Mouse (Mus musculus): ENCODE data around the gene Prickle1. TPM values are rescaled to one million over a fixed set of nuclear protein-coding genes. Genes with fewer than 3 reads are reported as not detected.

Prickle1 gene
- polyA plus RNA-seq, 1 experiment = 16.1 TPM

DNA sequence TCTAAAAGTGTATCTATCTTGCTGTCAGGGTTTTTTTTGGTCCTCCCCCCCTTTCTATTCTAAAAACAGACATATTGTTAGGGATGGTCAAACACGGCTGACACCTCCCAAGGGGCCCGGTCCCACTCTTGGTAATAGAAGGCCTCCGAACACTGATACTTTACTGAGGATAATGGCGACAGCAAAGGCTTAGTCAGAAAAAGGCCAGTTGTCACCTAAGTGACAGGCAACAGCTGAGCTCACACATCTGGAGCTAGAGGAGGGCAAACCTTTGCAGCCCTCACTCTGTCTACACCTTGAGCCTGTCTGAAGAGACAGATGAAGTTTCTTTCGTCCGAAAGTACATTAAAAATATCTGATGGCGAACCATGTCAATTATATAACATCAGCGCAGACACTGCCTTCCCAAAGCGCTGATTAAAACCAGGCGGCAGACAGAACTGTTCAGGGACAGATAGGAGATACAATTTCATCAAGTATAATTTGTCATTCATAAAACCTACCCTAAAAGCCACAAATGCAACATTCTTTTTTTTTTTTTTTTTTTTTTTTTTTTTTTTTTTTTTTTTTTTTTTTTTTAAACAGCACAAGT, 1.3 kb downstream of the Prickle1 start:
- no peak for DNase-seq

GRCm38 (mm10) chr15:93592596-93592995, 3.1 kb downstream of the Prickle1 start:
- H3K27ac ChIP-seq (ENCODE audit: insufficient read depth, low read length) = no peak overlapping the region
- TF ChIP-seq POLR2A (IDR thresholded peaks at IDR 0.05; ENCODE audit: borderline replicate concordance, insufficient read depth, low read length) (no peak), CTCF (IDR thresholded peaks at IDR 0.05; ENCODE audit: borderline replicate concordance, insufficient read depth, low read depth, low read length) (no peak)
- no peak for DNase-seq
- H3K4me1 ChIP-seq (ENCODE audit: control insufficient read depth, insufficient read depth, low read length) = peaks cover 6% of the 10 kb centered on the region
- H3K4me3 ChIP-seq (replicated peaks; ENCODE audit: insufficient read depth, low read depth, low read length) = no peak overlapping the region
- no peaks in the 10 kb centered on the region for H3K27me3 ChIP-seq (ENCODE audit: control insufficient read depth, insufficient read depth, low read length)
- WGBS = 93% methylated on average over 3 of the region's 3 CpGs

More for the DNA sequence above, 1.3 kb downstream of the Prickle1 start:
- TF ChIP-seq CTCF (IDR thresholded peaks at IDR 0.05; ENCODE audit: borderline replicate concordance, insufficient read depth, low read depth, low read length) (no peak), POLR2A (IDR thresholded peaks at IDR 0.05; ENCODE audit: borderline replicate concordance, insufficient read depth, low read length) (no peak)
- Histone ChIP-seq H3K27me3 (ENCODE audit: control insufficient read depth, insufficient read depth, low read length) (no peaks in the 10 kb centered on the region), H3K4me1 (ENCODE audit: control insufficient read depth, insufficient read depth, low read length) (peaks cover 6% of the 10 kb centered on the region), H3K4me3 (replicated peaks; ENCODE audit: insufficient read depth, low read depth, low read length) (peak overlapping the region; percentile 56), H3K27ac (ENCODE audit: insufficient read depth, low read length) (no peak overlapping the region)
- 59% methylated on average over 10 of the region's 10 CpGs for WGBS

DNA sequence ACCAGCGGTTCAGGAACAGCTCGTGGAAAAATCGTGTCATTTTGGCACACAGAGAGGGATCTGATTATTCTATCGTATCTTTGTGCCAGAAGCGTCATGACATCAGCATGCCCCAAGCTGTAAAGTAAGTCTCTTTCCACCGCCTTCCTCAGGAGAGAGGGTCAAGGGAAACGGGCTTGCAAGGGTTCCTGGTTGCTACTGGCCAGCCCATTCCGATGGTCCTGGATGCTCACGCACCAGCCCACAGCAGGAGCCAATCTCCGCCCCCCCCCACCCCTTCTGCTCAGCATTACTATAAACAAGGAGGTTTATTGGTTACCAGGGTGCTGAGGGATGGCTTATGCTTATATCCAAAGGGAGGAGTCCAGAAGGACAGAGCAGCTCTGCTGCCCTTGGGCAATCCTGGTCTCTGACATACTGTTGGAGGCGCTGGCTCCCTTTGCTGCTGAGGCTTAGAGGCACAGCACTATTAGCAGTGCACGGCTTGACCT, 3.8 kb downstream of the Prickle1 start:
- TF ChIP-seq CTCF (IDR thresholded peaks at IDR 0.05; ENCODE audit: borderline replicate concordance, insufficient read depth, low read depth, low read length) (0 out of 2 replicates have a peak, but pooled peaks have one; percentile 4), POLR2A (IDR thresholded peaks at IDR 0.05; ENCODE audit: borderline replicate concordance, insufficient read depth, low read length) (no peak)
- peak overlapping the region; percentile 16 for H3K4me3 ChIP-seq (replicated peaks; ENCODE audit: insufficient read depth, low read depth, low read length)
- H3K27me3 ChIP-seq (ENCODE audit: control insufficient read depth, insufficient read depth, low read length) = no peaks in the 10 kb centered on the region
- H3K27ac ChIP-seq (ENCODE audit: insufficient read depth, low read length) = no peak overlapping the region
- DNase-seq = peak in 1 of 2 experiments; percentile 37
- peaks cover 6% of the 10 kb centered on the region for H3K4me1 ChIP-seq (ENCODE audit: control insufficient read depth, insufficient read depth, low read length)
- WGBS = 10% methylated on average over 12 of the region's 12 CpGs

DNA sequence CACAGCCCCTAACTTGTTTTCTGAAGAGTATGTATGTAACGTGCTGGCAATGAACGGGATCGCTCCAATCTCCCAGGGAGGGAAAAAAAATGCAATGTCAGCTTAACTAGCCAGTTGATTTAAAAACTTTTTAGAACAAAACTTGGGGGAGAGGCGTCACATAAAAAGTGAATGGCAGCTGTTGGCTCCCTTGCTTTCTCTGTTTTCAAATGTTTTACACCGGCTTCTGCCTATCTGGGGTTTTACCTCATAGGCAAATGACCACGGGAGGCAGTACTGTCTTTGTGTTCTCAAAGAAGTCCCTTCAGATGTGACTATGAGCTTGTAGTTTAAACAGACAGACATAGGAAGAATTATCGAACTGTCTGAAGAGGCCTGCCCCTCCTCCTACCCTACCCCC, 4.3 kb downstream of the Prickle1 start:
- WGBS = 49% methylated on average over 7 of the region's 7 CpGs
- Histone ChIP-seq H3K4me3 (replicated peaks; ENCODE audit: insufficient read depth, low read depth, low read length) (no peak overlapping the region), H3K4me1 (ENCODE audit: control insufficient read depth, insufficient read depth, low read length) (peaks cover 6% of the 10 kb centered on the region), H3K27me3 (ENCODE audit: control insufficient read depth, insufficient read depth, low read length) (no peaks in the 10 kb centered on the region), H3K27ac (ENCODE audit: insufficient read depth, low read length) (no peak overlapping the region)
- no peak for TF ChIP-seq CTCF (IDR thresholded peaks at IDR 0.05; ENCODE audit: borderline replicate concordance, insufficient read depth, low read depth, low read length)
- no peak for TF ChIP-seq POLR2A (IDR thresholded peaks at IDR 0.05; ENCODE audit: borderline replicate concordance, insufficient read depth, low read length)
- no peak for DNase-seq

DNA sequence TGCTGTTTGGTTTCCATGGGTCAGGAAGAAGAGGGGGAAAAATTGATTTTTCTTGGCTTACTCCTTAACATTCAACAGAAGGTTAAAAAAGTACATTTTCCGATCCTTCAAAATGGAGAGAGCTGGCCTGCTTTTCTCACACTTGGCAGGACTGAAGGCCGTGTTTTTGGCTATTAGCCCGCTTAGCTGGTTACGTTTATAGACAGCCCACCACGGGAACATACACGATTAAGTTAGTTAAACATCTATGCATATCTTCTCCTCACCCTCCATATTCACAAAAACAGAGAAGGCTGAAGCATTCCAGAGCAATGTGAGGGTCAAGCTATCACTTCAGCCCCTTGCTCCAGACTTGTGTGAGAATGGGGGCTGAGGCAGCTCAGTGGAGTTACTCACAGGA, 7.3 kb downstream of the Prickle1 start:
- H3K27ac ChIP-seq (ENCODE audit: insufficient read depth, low read length) = no peak overlapping the region
- peaks cover 6% of the 10 kb centered on the region for H3K4me1 ChIP-seq (ENCODE audit: control insufficient read depth, insufficient read depth, low read length)
- no peak for DNase-seq
- 40% methylated on average over 6 of the region's 6 CpGs for WGBS
- no peaks in the 10 kb centered on the region for H3K27me3 ChIP-seq (ENCODE audit: control insufficient read depth, insufficient read depth, low read length)
- no peak for TF ChIP-seq CTCF (IDR thresholded peaks at IDR 0.05; ENCODE audit: borderline replicate concordance, insufficient read depth, low read depth, low read length)
- no peak for TF ChIP-seq POLR2A (IDR thresholded peaks at IDR 0.05; ENCODE audit: borderline replicate concordance, insufficient read depth, low read length)
- no peak overlapping the region for H3K4me3 ChIP-seq (replicated peaks; ENCODE audit: insufficient read depth, low read depth, low read length)

GRCm38 (mm10) chr15:93587660-93588059, 8.0 kb downstream of the Prickle1 start:
- WGBS = 87% methylated on average over 8 of the region's 8 CpGs
- Histone ChIP-seq H3K4me3 (replicated peaks; ENCODE audit: insufficient read depth, low read depth, low read length) (no peak overlapping the region), H3K4me1 (ENCODE audit: control insufficient read depth, insufficient read depth, low read length) (peaks cover 6% of the 10 kb centered on the region), H3K27ac (ENCODE audit: insufficient read depth, low read length) (no peak overlapping the region), H3K27me3 (ENCODE audit: control insufficient read depth, insufficient read depth, low read length) (no peaks in the 10 kb centered on the region; the same call in 1 of the 2 replicates)
- DNase-seq = no peak
- TF ChIP-seq POLR2A (IDR thresholded peaks at IDR 0.05; ENCODE audit: borderline replicate concordance, insufficient read depth, low read length) (no peak), CTCF (IDR thresholded peaks at IDR 0.05; ENCODE audit: borderline replicate concordance, insufficient read depth, low read depth, low read length) (no peak)

DNA sequence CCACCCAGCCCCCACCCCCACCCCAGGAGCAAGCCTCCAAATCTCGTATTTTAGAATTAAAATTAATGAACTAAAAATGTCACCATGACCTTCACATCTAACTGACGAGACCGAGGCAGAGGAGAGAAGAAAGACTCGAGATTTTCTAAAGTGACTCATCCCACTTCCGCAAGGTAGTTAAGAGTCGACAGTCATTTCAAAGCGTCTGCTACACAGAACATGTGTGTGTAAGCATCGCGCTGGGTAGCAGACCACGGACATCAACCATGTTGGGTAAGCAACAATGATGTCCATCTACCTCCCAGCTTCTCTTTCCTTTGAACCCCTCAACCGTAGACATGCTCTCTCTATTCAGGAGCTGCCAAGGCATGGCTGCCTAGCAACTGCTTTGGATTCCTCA, 12.6 kb downstream of the Prickle1 start:
- 68% methylated on average over 11 of the region's 11 CpGs for WGBS
- TF ChIP-seq POLR2A (IDR thresholded peaks at IDR 0.05; ENCODE audit: borderline replicate concordance, insufficient read depth, low read length) (no peak), CTCF (IDR thresholded peaks at IDR 0.05; ENCODE audit: borderline replicate concordance, insufficient read depth, low read depth, low read length) (no peak)
- H3K4me3 ChIP-seq (replicated peaks; ENCODE audit: insufficient read depth, low read depth, low read length) = no peak overlapping the region
- DNase-seq = no peak
- H3K27ac ChIP-seq (ENCODE audit: insufficient read depth, low read length) = no peak overlapping the region
- no peaks in the 10 kb centered on the region; the same call in 1 of the 2 replicates for H3K27me3 ChIP-seq (ENCODE audit: control insufficient read depth, insufficient read depth, low read length)
- H3K4me1 ChIP-seq (ENCODE audit: control insufficient read depth, insufficient read depth, low read length) = no peaks in the 10 kb centered on the region

- TF ChIP-seq POLR2A (IDR thresholded peaks at IDR 0.05; ENCODE audit: borderline replicate concordance, insufficient read depth, low read length) = no peak
- no peak for TF ChIP-seq CTCF (IDR thresholded peaks at IDR 0.05; ENCODE audit: borderline replicate concordance, insufficient read depth, low read depth, low read length)
- DNase-seq = no peak
- Histone ChIP-seq H3K4me3 (replicated peaks; ENCODE audit: insufficient read depth, low read depth, low read length) (no peak overlapping the region), H3K27me3 (ENCODE audit: control insufficient read depth, insufficient read depth, low read length) (no peaks in the 10 kb centered on the region; the same call in 1 of the 2 replicates), H3K27ac (ENCODE audit: insufficient read depth, low read length) (no peak overlapping the region), H3K4me1 (ENCODE audit: control insufficient read depth, insufficient read depth, low read length) (no peaks in the 10 kb centered on the region)
- 89% methylated on average over 8 of the region's 8 CpGs for WGBS
Observed at GRCm38 (mm10) chr15:93581736-93582135, 14.0 kb downstream of the Prickle1 start.

Measured in cerebellum, adult 2 months (tissue).